In the genomic region with DNA sequence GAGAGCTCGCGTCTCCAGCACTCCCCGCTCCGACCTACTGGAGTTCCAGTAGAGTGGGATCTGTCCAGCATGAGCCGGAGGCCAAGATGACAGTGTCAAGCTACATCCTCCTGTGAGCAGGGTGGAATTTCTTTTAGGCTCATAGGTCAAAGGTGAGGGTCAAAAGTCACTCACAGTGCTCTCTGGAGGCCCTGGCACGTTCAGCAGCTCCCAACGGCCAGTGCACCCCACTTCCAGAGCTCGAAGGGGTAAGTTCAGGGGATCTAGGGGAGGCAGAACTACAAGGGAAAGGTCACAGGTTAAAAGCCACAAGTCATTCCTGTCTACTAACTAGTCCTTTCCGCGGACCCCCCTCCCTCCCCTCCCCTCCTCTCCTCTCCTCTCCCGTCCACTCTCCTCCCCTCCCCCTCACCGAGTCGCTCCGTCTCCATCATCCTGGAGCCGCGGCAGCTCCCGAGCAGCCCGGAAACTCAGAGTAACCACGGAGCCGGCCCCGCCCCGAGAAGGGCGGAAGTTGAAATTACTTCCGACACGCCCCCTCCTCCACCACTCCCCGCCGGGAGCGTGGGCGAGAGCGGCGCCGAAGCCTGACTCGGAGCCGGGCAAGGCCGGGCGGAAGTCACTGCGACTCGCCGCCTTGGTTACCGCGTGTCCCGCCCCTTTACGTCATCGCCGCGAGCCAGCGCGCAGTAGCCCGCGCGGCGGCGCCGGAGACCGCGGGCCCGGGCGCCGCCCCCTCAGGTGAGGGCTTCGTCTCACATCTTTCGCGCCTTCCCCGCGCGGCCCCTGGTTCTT, we compare ENCODE assay signal across 8 mouse cellular contexts. TPM values are rescaled to one million over a fixed set of nuclear protein-coding genes. Genes with fewer than 3 reads are reported as not detected.
DNase-seq lines count a peak whose midpoint lies in the region; ATAC-seq and TF ChIP-seq lines count a peak whose summit lies in the region.

A gene (minus strand): TSS at position 489 of the 795 bp plus-strand sequence.
A gene (plus strand): TSS at position 670 of the 795 bp plus-strand sequence.

- H3K9me3 ChIP-seq in MEL (replicated peaks; ENCODE audit: insufficient read depth, low read length), result no peaks in the 10 kb centered on the region
- H3K9me3 ChIP-seq in forebrain, postnatal 0 days (ENCODE audit: low read length), result no peaks in the 10 kb centered on the region
- H3K9me3 ChIP-seq in lung, embryonic 15.5 days, result no peaks in the 10 kb centered on the region

- no peak for TF ChIP-seq CTCF in MEL (IDR thresholded peaks at IDR 0.05 in 2 of 3, conservative IDR thresholded peaks at IDR 0.05 in 1 of 3; ENCODE audit: control insufficient read depth in 1 of 3, insufficient read depth in 1 of 3, low read depth in 2 of 3, low read length in 3 of 3, poor library complexity in 1 of 3, severe bottlenecking in 1 of 3)
- no peak; the same call in 1 of the 2 replicates for TF ChIP-seq CTCF in cerebellum, adult 2 months (IDR thresholded peaks at IDR 0.05; ENCODE audit: borderline replicate concordance, insufficient read depth, low read depth, low read length)
- TF ChIP-seq CTCF in forebrain, postnatal 0 days (IDR thresholded peaks at IDR 0.05; ENCODE audit: low read depth), result no peak

- peak; percentile 98 for DNase-seq in MEL (ENCODE audit: low read depth, low spot score)
- DNase-seq in cerebellum, adult 2 months, result peak; percentile 98
- DNase-seq in forebrain, postnatal 0 days, result peak; percentile 99
- DNase-seq in heart, postnatal 4 days, result peak; percentile 98
- peak; percentile 95 to 96 for DNase-seq in layer of hippocampus, adult 8-10 months (ENCODE audit: low spot score in 2 of 2)
- DNase-seq in ovary, adult 18-20 months (ENCODE audit: low spot score), result peak; percentile 96
- peak; percentile 99 for DNase-seq in thymus, postnatal 0 days (ENCODE audit: low spot score)

- peaks cover 1 to 5% of the 10 kb centered on the region in 2 experiments for H3K36me3 ChIP-seq in MEL (ENCODE audit: control insufficient read depth in 1 of 2, insufficient read depth in 2 of 2, low read length in 2 of 2)
- H3K36me3 ChIP-seq in forebrain, postnatal 0 days (ENCODE audit: insufficient read depth), result peaks cover 61% of the 10 kb centered on the region
- peaks cover 57% of the 10 kb centered on the region for H3K36me3 ChIP-seq in lung, embryonic 15.5 days

- no peak for TF ChIP-seq EP300 in MEL (IDR thresholded peaks at IDR 0.05; ENCODE audit: low read depth in 1 of 2, low read length in 2 of 2)

- peak; percentile 46 to 70; a peak in 2 of 4 replicates for TF ChIP-seq POLR2A in MEL (IDR thresholded peaks at IDR 0.05; ENCODE audit: control insufficient read depth in 1 of 2, insufficient read depth in 1 of 2, low read depth in 1 of 2, low read length in 2 of 2, poor library complexity in 1 of 2)
- TF ChIP-seq POLR2A in cerebellum, adult 2 months (IDR thresholded peaks at IDR 0.05; ENCODE audit: borderline replicate concordance, insufficient read depth, low read length), result peak; percentile 53

- peaks cover 0 to 3% of the 10 kb centered on the region in 2 experiments; a peak in 2 of 4 replicates for H3K4me1 ChIP-seq in MEL (ENCODE audit: control insufficient read depth in 1 of 2, insufficient read depth in 2 of 2, low read length in 2 of 2)
- no peaks in the 10 kb centered on the region for H3K4me1 ChIP-seq in cerebellum, adult 2 months (ENCODE audit: control insufficient read depth, insufficient read depth, low read length)
- 0 out of 2 replicates have a peak, but pooled peaks cover 10% of the 10 kb centered on the region for H3K4me1 ChIP-seq in forebrain, postnatal 0 days (ENCODE audit: insufficient read depth)
- peaks cover 20% of the 10 kb centered on the region for H3K4me1 ChIP-seq in lung, embryonic 15.5 days

- H3K9ac ChIP-seq in MEL (ENCODE audit: control insufficient read depth, low read depth, low read length, poor library complexity, severe bottlenecking), result peak within 1 kb of the TSS; percentile 86
- peak within 1 kb of the TSS; percentile 75 for H3K9ac ChIP-seq in forebrain, postnatal 0 days
- peak within 1 kb of the TSS; percentile 83 for H3K9ac ChIP-seq in lung, embryonic 15.5 days

- H3K4me3 ChIP-seq in MEL (ENCODE audit: control insufficient read depth in 1 of 2, insufficient read depth in 1 of 2, low read depth in 2 of 2, low read length in 2 of 2), result peak within 1 kb of the TSS; percentile 72 to 80
- peak within 1 kb of the TSS; percentile 77 for H3K4me3 ChIP-seq in cerebellum, adult 2 months (replicated peaks; ENCODE audit: insufficient read depth, low read depth, low read length)
- peak within 1 kb of the TSS; percentile 68 for H3K4me3 ChIP-seq in forebrain, postnatal 0 days (ENCODE audit: low read depth, low read length)
- peak within 1 kb of the TSS; percentile 82 for H3K4me3 ChIP-seq in lung, embryonic 15.5 days

- no peaks in the 10 kb centered on the region for H3K27me3 ChIP-seq in MEL (ENCODE audit: control insufficient read depth in 1 of 2, insufficient read depth in 2 of 2, low read length in 2 of 2)
- no peaks in the 10 kb centered on the region for H3K27me3 ChIP-seq in cerebellum, adult 2 months (ENCODE audit: control insufficient read depth, insufficient read depth, low read length)
- H3K27me3 ChIP-seq in forebrain, postnatal 0 days (ENCODE audit: insufficient read depth, low read length), result no peaks in the 10 kb centered on the region
- no peaks in the 10 kb centered on the region for H3K27me3 ChIP-seq in lung, embryonic 15.5 days

- TF ChIP-seq RAD21 in MEL (IDR thresholded peaks at IDR 0.05; ENCODE audit: low read depth, low read length), result no peak

- ATAC-seq in forebrain, postnatal 0 days, result peak; percentile 99
- peak; percentile 97 for ATAC-seq in lung, embryonic 15.5 days (ENCODE audit: borderline replicate concordance, extremely low read depth, low FRiP score, low TSS enrichment)

- peak within 1 kb of the TSS; percentile 77 for H3K4me2 ChIP-seq in forebrain, postnatal 0 days (ENCODE audit: low read depth)
- H3K4me2 ChIP-seq in lung, embryonic 15.5 days, result peak within 1 kb of the TSS; percentile 94

- peaks cover 15% of the 10 kb centered on the region for H3K79me2 ChIP-seq in MEL (ENCODE audit: control insufficient read depth, insufficient read depth, low read length, poor library complexity)

- WGBS in cerebellum, adult 2 months, result under 1% methylated on average over 58 of the region's 65 CpGs
- WGBS in forebrain, postnatal 0 days, result under 1% methylated on average over 60 of the region's 65 CpGs
- whole genome bisulfite sequencing in lung, embryonic 15.5 days, result under 1% methylated on average over 65 of the region's 65 CpGs

- H3K27ac ChIP-seq in MEL (ENCODE audit: control insufficient read depth, low read depth, low read length), result peak within 1 kb of the TSS; percentile 34; the same call in 1 of the 2 replicates
- H3K27ac ChIP-seq in cerebellum, adult 2 months (ENCODE audit: insufficient read depth, low read length), result peak within 1 kb of the TSS; percentile 35
- peak within 1 kb of the TSS; percentile 5; the same call in 1 of the 2 replicates for H3K27ac ChIP-seq in forebrain, postnatal 0 days (ENCODE audit: low read depth, low read length)
- H3K27ac ChIP-seq in lung, embryonic 15.5 days, result 0 out of 2 replicates have a peak within 1 kb of the TSS, but pooled peaks have one; percentile 0

TF ChIP-seq in MEL, 35 proteins besides CTCF, POLR2A, EP300 and RAD21 (continues in another document):
- TF ChIP-seq HCFC1 (IDR thresholded peaks at IDR 0.05; ENCODE audit: low read depth, low read length), result peak; percentile 96
- no peak for TF ChIP-seq GATA1 (IDR thresholded peaks at IDR 0.05; ENCODE audit: low read depth, low read length)
- TF ChIP-seq ELF1 (IDR thresholded peaks at IDR 0.05; ENCODE audit: low read depth, low read length), result peak; percentile 100
- TF ChIP-seq MEF2A (IDR thresholded peaks at IDR 0.05; ENCODE audit: extremely low read depth, insufficient replicate concordance, low read depth, low read length, poor library complexity, severe bottlenecking), result 0 out of 2 replicates have a peak, but pooled peaks have one; percentile 37
- peak; percentile 75; the same call in 1 of the 2 replicates for TF ChIP-seq MAZ (IDR thresholded peaks at IDR 0.05; ENCODE audit: low read depth, low read length)
- peak; percentile 44; the same call in 1 of the 2 replicates for TF ChIP-seq MYC (IDR thresholded peaks at IDR 0.05; ENCODE audit: low read depth, low read length)
- no peak for TF ChIP-seq CHD1 (IDR thresholded peaks at IDR 0.05; ENCODE audit: low read depth, low read length)
- peak; percentile 88; the same call in 1 of the 2 replicates for TF ChIP-seq KAT2A (conservative IDR thresholded peaks at IDR 0.05; ENCODE audit: low read depth, low read length)
- no peak for TF ChIP-seq MYB (IDR thresholded peaks at IDR 0.05; ENCODE audit: low read depth, low read length)
- no peak for TF ChIP-seq MAFK (IDR thresholded peaks at IDR 0.05; ENCODE audit: borderline replicate concordance, low read depth, low read length)
- 0 out of 2 replicates have a peak, but pooled peaks have one; percentile 4 for TF ChIP-seq TBP (IDR thresholded peaks at IDR 0.05; ENCODE audit: low read depth, low read length)
- TF ChIP-seq SIN3A (IDR thresholded peaks at IDR 0.05; ENCODE audit: low read length), result peak; percentile 99

RNA-seq across cellular contexts. Expression of the first gene that starts in this region (rescaled TPM):
- total RNA-seq in MEL (2012; rRNA removed), result 29.6 and 34.9 TPM in 2 replicates
- polyA plus RNA-seq in MEL (2012; ENCODE audit: insufficient read depth in 1 of 2, insufficient read length in 2 of 2, low read depth in 1 of 2, low replicate concordance in 2 of 2, missing spikeins in 1 of 2), result 10 to 100 TPM in 1 of 2 experiments, not detected in 1; 47.0 TPM
- polyA plus RNA-seq in cerebellum, adult 2 months (2012; rRNA removed), result 77.4 and 87.2 TPM in 2 replicates
- 91.8 and 97.7 TPM in 2 replicates for total RNA-seq in forebrain, postnatal 0 days (2014; rRNA removed)
- polyA plus RNA-seq in forebrain, postnatal 0 days (2015; fragmentation: Nextera tagmentation; extraction: Ambion mirVana), result 36.9 and 42.8 TPM in 2 replicates
- 10 to 100 TPM; 27.4 to 27.9 TPM for total RNA-seq in heart, postnatal 4 days (2021)
- 10 to 100 TPM; 67.1 to 77.5 (median 71.5) TPM for total RNA-seq in layer of hippocampus, adult 8-10 months (2022)
- 50.8 and 54.0 TPM in 2 replicates for polyA plus RNA-seq in lung, embryonic 15.5 days (2015; fragmentation: Nextera tagmentation; extraction: Ambion mirVana)
- 49.7 and 50.1 TPM in 2 replicates for polyA plus RNA-seq in thymus, postnatal 0 days (2015; fragmentation: Nextera tagmentation; extraction: Ambion mirVana)

RNA-seq across cellular contexts. Expression of the second gene that starts in this region (rescaled TPM):
- 58.8 and 67.6 TPM in 2 replicates for total RNA-seq in MEL (2012; rRNA removed)
- polyA plus RNA-seq in MEL (2012; ENCODE audit: insufficient read depth in 1 of 2, insufficient read length in 2 of 2, low read depth in 1 of 2, low replicate concordance in 2 of 2, missing spikeins in 1 of 2), result 100 to 1,000 TPM in 1 of 2 experiments, not detected in 1; 192 TPM
- polyA plus RNA-seq in cerebellum, adult 2 months (2012; rRNA removed), result 47.2 and 47.9 TPM in 2 replicates
- 32.0 and 56.2 TPM in 2 replicates for total RNA-seq in forebrain, postnatal 0 days (2014; rRNA removed)
- 49.6 and 54.6 TPM in 2 replicates for polyA plus RNA-seq in forebrain, postnatal 0 days (2015; fragmentation: Nextera tagmentation; extraction: Ambion mirVana)
- total RNA-seq in heart, postnatal 4 days (2021), result 10 to 100 TPM; 30.4 to 34.2 TPM
- total RNA-seq in layer of hippocampus, adult 8-10 months (2022), result 10 to 100 TPM; 33.2 to 41.3 (median 40.8) TPM
- 92.6 and 95.7 TPM in 2 replicates for polyA plus RNA-seq in lung, embryonic 15.5 days (2015; fragmentation: Nextera tagmentation; extraction: Ambion mirVana)
- 82.4 and 88.6 TPM in 2 replicates for polyA plus RNA-seq in thymus, postnatal 0 days (2015; fragmentation: Nextera tagmentation; extraction: Ambion mirVana)

Comparison
In these comparisons a context has a peak if more than half of its experiments do, and no peak if none do; other contexts are left out.
1. Peak in every context shown above with its lines: DNase-seq, ATAC-seq, H3K4me3 ChIP-seq and H3K27ac ChIP-seq.